Mouse (Mus musculus) lung, postnatal 0 days (tissue): ENCODE measurements at regions not wholly inside any gene's neighbourhood (a gene's known extent, or its start where the extent isn't known, plus 50 kb on each side); places are given as distances from the start of the nearest gene placed in this dataset.

Experiments used
- CTCF ChIP-seq: IDR thresholded peaks from 2 replicates; pipeline ENCODE4 v1.5.1; 2016; ENCODE audit warnings: antibody characterized with exemption, mild to moderate bottlenecking
- EP300 ChIP-seq: IDR thresholded peaks from 2 replicates; pipeline ENCODE4 v1.6.1; 2016; ENCODE audit warnings: antibody characterized with exemption, mild to moderate bottlenecking, control low read depth

DNA sequence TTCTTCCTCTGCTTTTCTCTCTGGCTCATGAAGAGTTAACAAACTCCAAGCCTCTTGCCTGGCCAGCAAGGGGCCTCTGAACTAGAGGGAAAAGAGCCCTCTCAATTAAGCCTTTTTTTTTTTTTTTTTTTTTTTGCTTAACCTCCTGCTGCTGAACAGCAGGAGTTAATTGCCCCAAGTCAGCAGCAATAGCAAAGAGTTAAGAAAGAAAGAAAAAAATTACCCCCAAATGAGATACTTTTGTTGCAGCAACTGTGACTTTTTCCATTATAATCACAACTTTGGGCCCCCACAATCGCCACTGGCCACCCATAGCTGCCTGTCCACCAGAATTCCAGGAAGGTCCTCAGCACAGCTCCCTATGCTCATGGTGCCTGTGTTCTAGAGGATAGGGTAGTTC lies 60.4 kb upstream of the Zmat1 start:
- TF ChIP-seq CTCF, result no peak
- no peak for TF ChIP-seq EP300
